Mouse (Mus musculus) liver, embryonic 14.5 days (tissue): ENCODE results near the gene Zfp459.
A peak's percentile ranks its signal among the peaks of the same experiment; 100 is the strongest.

Source experiments
- CTCF ChIP-seq: IDR thresholded peaks from 2 replicates; pipeline ENCODE4 v1.5.1; 2016; ENCODE audit warnings: antibody characterized with exemption, low read depth, control low read depth
- EP300 ChIP-seq: IDR thresholded peaks from 2 replicates; pipeline ENCODE4 v1.6.1; 2016; ENCODE audit warnings: antibody characterized with exemption, low read depth

DNA sequence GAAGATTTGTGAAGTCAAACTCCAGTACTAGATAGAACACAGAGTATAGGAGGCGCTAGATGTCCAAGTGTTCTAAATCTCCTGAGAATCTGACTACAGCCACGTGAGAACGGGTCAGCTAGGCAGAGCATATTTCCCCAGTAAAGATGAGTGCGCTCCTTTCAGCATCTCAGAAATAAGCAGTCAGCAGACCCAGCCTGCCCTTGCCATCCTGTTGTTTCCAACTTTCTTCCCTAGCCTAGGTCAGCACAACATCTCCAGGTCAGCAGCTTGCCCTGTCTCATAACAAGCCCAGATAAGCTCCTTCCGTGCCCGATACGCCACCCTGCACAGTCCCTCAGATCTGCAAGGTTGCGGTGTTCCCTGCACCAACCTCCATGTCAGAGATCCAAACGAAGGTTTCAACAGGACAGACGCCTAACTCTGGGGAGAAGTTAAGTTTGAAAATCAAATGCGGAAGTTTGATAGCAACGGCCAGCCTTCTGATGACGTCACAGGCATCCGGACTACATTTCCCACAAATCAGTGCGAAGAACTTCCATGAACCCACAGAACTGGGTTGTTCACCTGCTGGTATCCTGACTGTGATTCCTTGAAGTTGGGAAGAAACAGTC is 61.0 kb downstream of the Zfp459 start, which contains the start of the genes Gm28044 and Zfp953:
- peak; percentile 32 for TF ChIP-seq CTCF
- no peak for TF ChIP-seq EP300
